Mouse (Mus musculus): ENCODE measurements around the gene Cacng2. TPM values are rescaled to one million over a fixed set of nuclear protein-coding genes. Genes with fewer than 3 reads are reported as not detected.

Gene Cacng2
- total RNA-seq (2014; rRNA removed) (22.3 and 22.6 TPM in 2 replicates), polyA plus RNA-seq (2015; fragmentation: Nextera tagmentation; extraction: Ambion mirVana) (15.7 and 16.7 TPM in 2 replicates)

GRCm38 (mm10) chr15:78119704-78120103 lies at the start of gene Cacng2:
Gene Cacng2 (minus strand): TSS chr15:78120028.
- peak; percentile 89 for ATAC-seq (ENCODE audit: low FRiP score)
- 1% methylated on average over 40 of the region's 42 CpGs for WGBS
- peaks cover 9% of the 10 kb centered on the region; the same call in 1 of the 2 replicates for H3K4me1 ChIP-seq (ENCODE audit: insufficient read depth, low read length)

DNA sequence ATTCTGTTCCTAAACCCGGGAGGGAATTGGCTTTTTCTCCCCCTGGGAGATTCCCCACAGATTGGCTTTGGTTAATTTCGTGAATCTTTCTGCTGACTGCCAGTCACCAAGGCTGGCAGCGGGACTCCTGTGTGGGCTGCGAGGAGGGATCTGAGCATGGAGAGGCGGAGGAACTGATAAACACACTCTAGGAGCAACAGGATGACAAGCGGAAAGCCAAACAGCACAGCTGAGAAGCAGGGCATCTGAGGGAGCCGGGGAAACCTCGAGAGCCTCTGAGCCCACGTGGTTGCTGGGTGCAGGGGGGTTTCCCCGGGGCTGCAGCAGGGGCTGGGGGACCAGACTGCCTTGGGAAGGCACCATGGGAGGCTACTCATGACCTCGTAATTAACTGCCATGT lies 49.7 kb upstream of the Cacng2 start:
- Histone ChIP-seq H3K27me3 (ENCODE audit: insufficient read depth, low read length) (no peaks in the 10 kb centered on the region), H3K4me3 (ENCODE audit: low read depth, low read length) (no peak overlapping the region), H3K4me2 (ENCODE audit: low read depth, low read length, poor library complexity, severe bottlenecking) (no peak overlapping the region), H3K9me3 (ENCODE audit: low read length) (no peaks in the 10 kb centered on the region), H3K4me1 (ENCODE audit: insufficient read depth, low read length) (peaks cover 13% of the 10 kb centered on the region; the same call in 1 of the 2 replicates), H3K36me3 (ENCODE audit: insufficient read depth, low read length) (0 out of 2 replicates have a peak, but pooled peaks cover 3% of the 10 kb centered on the region), H3K27ac (ENCODE audit: low read depth, low read length) (no peak overlapping the region), H3K9ac (replicated peaks; ENCODE audit: low read length, poor library complexity, severe bottlenecking) (no peak overlapping the region)
- ATAC-seq (ENCODE audit: low FRiP score) (no peak), DNase-seq (ENCODE audit: low spot score) (no peak)
- WGBS, result 85% methylated on average over 10 of the region's 11 CpGs
- no peak for TF ChIP-seq CTCF (IDR thresholded peaks at IDR 0.05)

More at GRCm38 (mm10) chr15:78119704-78120103, at the start of gene Cacng2:
- Histone ChIP-seq H3K9me3 (ENCODE audit: low read length) (no peaks in the 10 kb centered on the region), H3K36me3 (ENCODE audit: insufficient read depth, low read length) (no peaks in the 10 kb centered on the region), H3K27me3 (ENCODE audit: insufficient read depth, low read length) (no peaks in the 10 kb centered on the region), H3K9ac (replicated peaks; ENCODE audit: low read length, poor library complexity, severe bottlenecking) (peak within 1 kb of the TSS; percentile 83), H3K4me3 (ENCODE audit: low read depth, low read length) (peak within 1 kb of the TSS; percentile 79), H3K4me2 (ENCODE audit: low read depth, low read length, poor library complexity, severe bottlenecking) (peak within 1 kb of the TSS; percentile 75), H3K27ac (ENCODE audit: low read depth, low read length) (peak within 1 kb of the TSS; percentile 85)
- DNase-seq (ENCODE audit: low spot score), result peak; percentile 91
- no peak for TF ChIP-seq CTCF (IDR thresholded peaks at IDR 0.05)

DNA sequence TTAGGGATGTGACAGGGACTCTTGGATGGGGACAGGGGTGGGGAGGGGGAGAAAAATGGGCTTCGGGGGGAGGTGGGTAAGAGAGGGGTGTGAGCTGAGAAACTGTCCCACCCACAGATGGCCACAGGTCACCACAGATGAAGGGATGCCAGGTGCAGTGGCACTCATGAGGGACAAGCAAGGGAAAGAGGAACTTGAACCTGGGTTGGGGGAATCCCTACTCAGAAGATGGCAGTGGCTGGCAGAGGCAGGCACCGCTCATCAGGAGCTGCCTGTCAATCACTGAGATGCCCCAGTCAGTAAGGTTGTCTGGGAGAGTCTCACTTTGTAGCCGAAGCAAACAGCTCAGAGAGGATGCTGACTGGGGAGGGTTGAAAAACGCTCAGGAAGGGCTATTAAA lies 45.5 kb upstream of the Cacng2 start:
- no peak for TF ChIP-seq CTCF (IDR thresholded peaks at IDR 0.05)
- no peak overlapping the region for H3K9ac ChIP-seq (replicated peaks; ENCODE audit: low read length, poor library complexity, severe bottlenecking)
- 84% methylated on average over 4 of the region's 4 CpGs for WGBS
- no peak for DNase-seq (ENCODE audit: low spot score)
- no peak overlapping the region for H3K4me3 ChIP-seq (ENCODE audit: low read depth, low read length)
- H3K4me1 ChIP-seq (ENCODE audit: insufficient read depth, low read length), result no peaks in the 10 kb centered on the region
- H3K4me2 ChIP-seq (ENCODE audit: low read depth, low read length, poor library complexity, severe bottlenecking), result no peak overlapping the region
- no peak for ATAC-seq (ENCODE audit: low FRiP score)
- no peak overlapping the region for H3K27ac ChIP-seq (ENCODE audit: low read depth, low read length)
- peaks cover 7% of the 10 kb centered on the region; the same call in 1 of the 2 replicates for H3K36me3 ChIP-seq (ENCODE audit: insufficient read depth, low read length)
- H3K27me3 ChIP-seq (ENCODE audit: insufficient read depth, low read length), result no peaks in the 10 kb centered on the region
- H3K9me3 ChIP-seq (ENCODE audit: low read length), result no peaks in the 10 kb centered on the region

DNA sequence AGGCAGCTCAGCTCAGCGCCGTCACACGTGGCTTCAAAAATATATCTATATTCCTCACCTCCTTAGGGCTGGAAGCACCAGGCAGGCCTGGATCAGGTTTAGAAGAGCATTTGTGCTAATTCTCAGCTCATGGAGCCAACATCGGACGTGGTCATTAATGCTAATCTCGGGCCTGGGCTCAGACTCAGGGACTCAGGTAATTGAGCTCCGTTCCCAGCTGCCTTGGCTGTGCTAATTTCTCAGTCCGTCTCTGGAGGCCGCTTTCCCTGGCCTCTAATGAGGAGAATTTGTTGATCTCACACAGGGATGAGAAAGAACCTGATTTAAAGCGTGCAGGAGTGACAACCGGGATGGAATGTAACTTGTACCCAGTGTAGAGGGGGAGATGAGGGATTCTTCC lies 44.6 kb upstream of the Cacng2 start:
- Histone ChIP-seq H3K27me3 (ENCODE audit: insufficient read depth, low read length) (no peaks in the 10 kb centered on the region), H3K9ac (replicated peaks; ENCODE audit: low read length, poor library complexity, severe bottlenecking) (no peak overlapping the region), H3K4me1 (ENCODE audit: insufficient read depth, low read length) (no peaks in the 10 kb centered on the region), H3K36me3 (ENCODE audit: insufficient read depth, low read length) (peaks cover 7% of the 10 kb centered on the region; the same call in 1 of the 2 replicates), H3K9me3 (ENCODE audit: low read length) (no peaks in the 10 kb centered on the region), H3K27ac (ENCODE audit: low read depth, low read length) (no peak overlapping the region), H3K4me2 (ENCODE audit: low read depth, low read length, poor library complexity, severe bottlenecking) (no peak overlapping the region), H3K4me3 (ENCODE audit: low read depth, low read length) (no peak overlapping the region)
- ATAC-seq (ENCODE audit: low FRiP score), result no peak
- no peak for TF ChIP-seq CTCF (IDR thresholded peaks at IDR 0.05)
- WGBS, result 57% methylated on average over 11 of the region's 11 CpGs
- no peak for DNase-seq (ENCODE audit: low spot score)

DNA sequence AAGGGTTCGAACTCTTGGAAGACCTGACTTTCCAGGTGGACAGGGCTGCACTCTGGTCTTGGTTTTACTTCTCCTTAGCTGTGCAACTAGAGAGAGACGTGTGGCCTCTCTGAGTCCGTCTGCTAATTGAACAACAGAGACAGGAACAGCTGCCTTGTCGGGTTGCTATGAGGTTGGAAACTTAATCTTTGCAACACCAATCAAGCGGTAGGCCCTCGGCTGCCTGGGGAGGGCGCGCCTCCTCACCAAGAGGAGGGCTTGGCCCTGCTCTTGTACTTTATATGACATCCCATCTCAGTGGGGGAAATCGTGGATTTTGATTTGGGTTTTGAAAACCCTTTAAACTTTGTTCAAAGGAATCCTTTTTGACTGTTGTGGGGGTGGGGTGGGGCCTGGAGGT lies 42.1 kb upstream of the Cacng2 start:
- peaks cover 7% of the 10 kb centered on the region; the same call in 1 of the 2 replicates for H3K36me3 ChIP-seq (ENCODE audit: insufficient read depth, low read length)
- H3K27me3 ChIP-seq (ENCODE audit: insufficient read depth, low read length), result no peaks in the 10 kb centered on the region
- no peak overlapping the region for H3K4me3 ChIP-seq (ENCODE audit: low read depth, low read length)
- H3K4me1 ChIP-seq (ENCODE audit: insufficient read depth, low read length), result no peaks in the 10 kb centered on the region
- H3K9me3 ChIP-seq (ENCODE audit: low read length), result no peaks in the 10 kb centered on the region
- no peak for TF ChIP-seq CTCF (IDR thresholded peaks at IDR 0.05)
- no peak overlapping the region for H3K27ac ChIP-seq (ENCODE audit: low read depth, low read length)
- no peak for DNase-seq (ENCODE audit: low spot score)
- ATAC-seq (ENCODE audit: low FRiP score), result no peak
- H3K4me2 ChIP-seq (ENCODE audit: low read depth, low read length, poor library complexity, severe bottlenecking), result no peak overlapping the region
- H3K9ac ChIP-seq (replicated peaks; ENCODE audit: low read length, poor library complexity, severe bottlenecking), result no peak overlapping the region
- WGBS, result 84% methylated on average over 9 of the region's 9 CpGs

- no peak overlapping the region for H3K4me2 ChIP-seq (ENCODE audit: low read depth, low read length, poor library complexity, severe bottlenecking)
- H3K27me3 ChIP-seq (ENCODE audit: insufficient read depth, low read length), result no peaks in the 10 kb centered on the region
- DNase-seq (ENCODE audit: low spot score) (no peak), ATAC-seq (ENCODE audit: low FRiP score) (no peak)
- H3K4me1 ChIP-seq (ENCODE audit: insufficient read depth, low read length), result no peaks in the 10 kb centered on the region
- no peak overlapping the region for H3K9ac ChIP-seq (replicated peaks; ENCODE audit: low read length, poor library complexity, severe bottlenecking)
- no peak overlapping the region for H3K4me3 ChIP-seq (ENCODE audit: low read depth, low read length)
- TF ChIP-seq CTCF (IDR thresholded peaks at IDR 0.05), result no peak
- no peak overlapping the region for H3K27ac ChIP-seq (ENCODE audit: low read depth, low read length)
- 0 out of 2 replicates have a peak, but pooled peaks cover 3% of the 10 kb centered on the region for H3K36me3 ChIP-seq (ENCODE audit: insufficient read depth, low read length)
- 89% methylated on average over 5 of the region's 5 CpGs for WGBS
- H3K9me3 ChIP-seq (ENCODE audit: low read length), result no peaks in the 10 kb centered on the region
These were observed 38.5 kb upstream of the Cacng2 start for GRCm38 (mm10) chr15:78158335-78158734.

All from midbrain, postnatal 0 days (tissue).